Mouse (Mus musculus) megakaryocyte-erythroid progenitor cell, adult 5-6 weeks (primary cell): ENCODE data around the gene Prkar1b. TPM values are rescaled to one million over a fixed set of nuclear protein-coding genes. Genes with fewer than 3 reads are reported as not detected.
A peak's percentile ranks its signal among the peaks of the same experiment; 100 is the strongest.

Experiments
- ATAC-seq: replicated peaks from 2 replicates; pipeline ENCODE4 v1.8.0; 2016; ENCODE audit warnings: mild to moderate bottlenecking, inconsistent platforms; ENCODE audit not compliant: severe bottlenecking, poor library complexity, low FRiP score, low TSS enrichment
- total RNA-seq, 2 experiments: library from RNA; stranded (forward) in 1 of 2; stranded (reverse) in 1 of 2; fragments of 200-1000, 215-1000 nt in 1 of 2; fragments of >200 nt in 1 of 2; fragmentation: Nextera tagmentation in 1 of 2; gene quantifications; 2 replicates each; pipeline ENCODE4 v1.2.3; 2014 to 2017

Gene Prkar1b
- total RNA-seq, 2 experiments from 2014 or later: not detected

- no peak for ATAC-seq
These were observed 74.0 kb downstream of the Prkar1b start for GRCm38 (mm10) chr5:139075791-139076190.

DNA sequence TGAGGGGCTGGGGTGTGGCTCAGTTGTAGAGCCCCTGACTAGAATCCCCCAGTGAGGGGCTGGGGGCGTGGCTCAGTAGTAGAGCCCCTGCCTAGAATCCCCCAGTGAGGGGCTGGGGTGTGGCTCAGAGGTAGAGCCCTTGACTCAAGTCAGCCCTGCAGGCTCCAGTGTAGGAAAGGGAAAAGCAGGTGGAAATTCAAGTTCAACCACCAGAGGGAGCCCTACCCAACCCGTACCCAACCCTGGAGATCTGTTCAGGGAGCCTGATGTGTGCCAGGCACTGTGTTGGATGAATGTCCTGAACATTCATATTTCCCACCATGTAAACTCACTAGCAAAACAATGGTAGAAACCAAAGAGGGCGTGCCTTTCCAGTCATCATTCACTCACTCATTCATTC is 74.7 kb downstream of the Prkar1b start:
- peak; percentile 83 for ATAC-seq

DNA sequence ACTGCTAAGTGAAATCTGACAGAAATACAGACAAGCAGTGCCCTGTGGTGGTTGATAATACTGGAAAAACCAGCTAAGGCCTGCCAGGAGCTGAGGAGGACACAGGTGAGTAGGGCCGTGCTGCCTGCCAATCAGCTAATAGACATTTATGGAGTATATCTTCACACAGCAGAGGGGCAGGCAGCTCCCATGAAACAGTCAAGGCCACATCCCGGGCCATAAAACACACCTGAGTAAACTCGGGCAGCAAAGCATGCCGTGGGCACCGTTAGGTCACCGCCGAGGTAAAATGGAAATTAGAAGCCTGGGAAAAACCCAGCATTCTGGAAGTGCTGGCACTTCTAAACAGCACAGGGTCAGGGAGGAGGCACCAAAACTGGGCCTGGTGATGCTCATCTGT is 75.8 kb downstream of the Prkar1b start:
- ATAC-seq: no peak

- no peak for ATAC-seq
These were observed 76.9 kb downstream of the Prkar1b start for GRCm38 (mm10) chr5:139072866-139073265.

GRCm38 (mm10) chr5:139066861-139067614 is 82.8 kb downstream of the Prkar1b start:
- ATAC-seq: no peak

- ATAC-seq: 0 out of 2 replicates have a peak, but pooled peaks have one; percentile 34
These were observed 85.2 kb downstream of the Prkar1b start for GRCm38 (mm10) chr5:139064611-139065010.

GRCm38 (mm10) chr5:139061680-139062079 is 88.1 kb downstream of the Prkar1b start:
- no peak for ATAC-seq

DNA sequence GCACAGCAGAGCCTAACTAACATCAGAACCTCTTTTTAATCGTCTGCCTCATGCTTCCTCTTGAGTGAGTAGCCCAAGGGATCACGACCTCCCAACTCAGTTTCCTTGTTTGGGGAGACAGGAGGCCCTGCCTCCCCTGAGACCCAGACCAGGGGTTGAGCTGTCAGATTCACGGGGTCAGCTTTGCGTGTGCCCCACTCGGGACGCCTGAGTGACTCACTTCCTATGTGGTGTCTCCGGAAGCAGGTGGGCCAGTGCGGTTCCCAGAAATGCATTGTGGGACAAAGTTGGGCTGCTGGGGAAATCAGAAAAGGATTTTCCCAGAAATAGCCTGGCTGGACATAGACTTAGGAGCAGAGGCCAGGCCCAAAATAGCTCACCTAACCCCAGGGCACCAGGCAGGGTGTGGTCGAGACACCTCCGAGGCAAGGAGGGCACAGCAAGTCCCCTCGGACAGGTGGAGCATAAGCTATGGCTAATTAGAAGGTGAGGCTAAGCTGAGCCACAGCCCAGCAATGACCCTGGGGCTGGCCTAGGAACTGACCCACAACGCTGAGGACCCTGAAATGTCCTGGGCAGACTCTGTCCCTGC is 89.2 kb downstream of the Prkar1b start:
- ATAC-seq: no peak

DNA sequence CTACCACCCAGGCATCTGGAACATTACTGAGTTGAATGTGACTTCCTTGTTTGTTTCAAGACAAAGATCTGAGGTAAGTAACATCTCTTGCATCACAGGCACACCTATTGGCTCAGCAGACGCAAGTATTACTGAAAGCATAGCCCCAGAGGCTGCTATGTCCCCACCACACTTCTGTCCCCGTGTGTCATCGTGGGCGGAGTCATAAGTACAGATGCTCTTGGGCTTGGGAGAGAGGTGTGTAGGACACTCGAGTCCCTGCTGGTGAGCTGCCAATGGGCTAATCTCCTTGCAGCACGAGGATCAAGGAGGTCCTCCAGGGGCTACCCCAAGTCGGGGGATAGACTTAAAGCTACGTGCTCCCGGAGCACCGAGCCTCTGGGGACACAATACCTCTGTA is 96.6 kb downstream of the Prkar1b start:
- ATAC-seq: no peak

DNA sequence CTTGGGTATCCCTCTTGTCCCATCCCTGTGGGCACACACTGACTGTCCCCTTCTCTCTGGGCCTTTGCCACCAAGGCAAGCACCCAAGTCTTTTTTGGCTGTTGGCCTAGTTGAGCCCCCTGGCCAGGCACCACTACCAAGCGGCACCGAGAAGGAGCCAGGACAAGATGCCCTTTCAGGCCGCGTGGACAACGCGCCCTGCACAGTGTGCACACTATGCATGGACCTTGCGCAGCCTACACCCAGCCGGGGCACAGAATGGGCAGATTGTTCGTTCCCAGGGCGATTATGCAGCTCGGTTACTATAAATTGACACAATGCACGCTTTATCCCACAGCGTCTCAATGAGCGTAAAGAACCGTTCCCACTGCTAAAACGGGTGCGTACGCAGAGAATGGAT is 98.5 kb downstream of the Prkar1b start:
- ATAC-seq: no peak

- no peak for ATAC-seq
These were observed 100.4 kb downstream of the Prkar1b start for GRCm38 (mm10) chr5:139049367-139049766.

GRCm38 (mm10) chr5:139047171-139047570 is 102.6 kb downstream of the Prkar1b start:
- ATAC-seq: no peak

DNA sequence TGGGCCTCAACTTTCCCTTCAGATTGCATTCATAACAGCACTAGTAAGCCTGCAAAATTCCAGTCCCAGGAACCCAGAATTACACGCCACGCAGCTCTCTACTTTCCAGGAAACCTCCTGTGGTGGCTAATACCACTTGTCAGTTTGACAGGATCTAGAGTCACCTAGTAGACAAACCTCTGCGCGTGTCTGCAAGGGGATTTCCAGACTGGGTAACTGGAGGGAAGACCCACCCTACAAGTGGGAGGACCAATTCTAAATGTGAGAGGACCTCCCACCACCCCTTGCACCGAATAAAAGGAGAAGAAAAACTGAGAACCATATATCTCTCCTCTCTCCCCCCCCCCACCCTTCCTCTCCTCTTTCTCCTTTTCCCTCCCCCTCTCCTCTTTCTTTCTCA is 103.2 kb downstream of the Prkar1b start:
- no peak for ATAC-seq

GRCm38 (mm10) chr5:139043546-139043945 is 106.3 kb downstream of the Prkar1b start:
- no peak for ATAC-seq

DNA sequence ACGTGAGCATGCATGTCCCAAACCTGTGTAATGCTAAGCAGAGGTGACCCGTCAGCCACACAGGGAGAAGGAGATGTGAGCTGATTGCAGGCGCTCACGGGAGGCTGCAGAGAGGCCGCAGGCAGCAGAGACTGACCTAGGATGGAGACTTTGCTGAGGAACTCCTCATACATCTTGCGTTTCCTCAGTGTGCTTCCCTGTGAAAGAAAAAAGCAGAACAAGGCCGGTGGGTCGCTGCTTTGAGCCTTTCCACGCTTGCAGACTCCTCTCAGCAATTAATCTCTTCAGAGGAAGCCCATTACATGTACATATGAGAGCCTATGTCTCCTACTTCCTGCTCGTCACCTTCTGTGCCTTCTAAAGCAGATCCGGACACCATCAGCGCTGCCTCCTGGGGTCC is 107.5 kb downstream of the Prkar1b start:
- no peak for ATAC-seq

GRCm38 (mm10) chr5:139035171-139035570 is 114.6 kb downstream of the Prkar1b start:
- ATAC-seq: no peak

- ATAC-seq: no peak
These were observed 115.1 kb downstream of the Prkar1b start for GRCm38 (mm10) chr5:139034746-139035145.

DNA sequence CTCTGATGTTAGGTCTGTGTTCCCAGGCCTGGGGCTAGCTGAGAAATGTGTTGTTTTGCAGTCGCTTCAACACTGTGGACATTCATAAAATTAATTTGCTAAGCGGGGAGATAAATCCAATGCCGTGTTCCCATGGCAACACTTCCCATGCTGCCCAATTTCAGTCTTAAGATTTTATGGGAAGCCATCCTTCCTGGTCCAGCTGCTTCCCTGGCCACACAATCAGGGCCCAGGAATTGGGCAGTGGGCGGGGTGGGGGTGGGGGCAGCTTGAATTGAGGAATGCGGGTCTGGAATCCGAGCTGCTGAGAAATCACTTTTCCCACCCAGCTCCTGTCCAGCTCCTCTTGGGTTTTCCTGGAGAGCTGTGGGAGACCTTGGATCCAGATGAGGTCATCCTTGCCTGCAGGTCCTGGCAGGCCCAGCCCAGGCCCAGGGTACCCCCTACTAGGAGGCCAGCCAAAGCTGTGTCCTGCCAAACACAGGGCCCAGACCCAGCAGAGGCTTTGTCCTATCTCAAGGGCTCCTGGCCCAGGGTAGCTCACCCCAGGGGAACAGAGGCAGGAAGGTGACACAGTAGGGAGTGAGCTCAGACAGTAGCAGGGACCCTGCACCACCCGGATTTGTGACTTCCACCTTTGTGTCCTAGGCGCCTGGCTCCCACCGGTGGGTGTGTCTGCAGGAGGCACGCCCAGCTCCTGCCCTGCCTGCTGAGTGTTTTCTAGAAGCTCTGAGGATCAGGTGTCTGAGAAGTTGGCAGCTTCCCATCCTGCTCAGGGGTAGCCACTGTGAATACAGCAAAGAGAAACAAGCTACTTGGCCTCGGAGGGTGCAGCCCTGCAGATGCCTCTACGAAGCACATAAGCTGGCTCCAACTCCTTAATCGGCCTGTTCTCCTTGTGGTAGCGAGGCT is 116.1 kb downstream of the Prkar1b start:
- no peak for ATAC-seq

GRCm38 (mm10) chr5:139027603-139028002 is 122.2 kb downstream of the Prkar1b start:
- no peak for ATAC-seq
